Mouse (Mus musculus): ENCODE measurements around the gene Atad3a.
"Not testable (repeated sequence)": the region's sequence is repeated elsewhere in the genome, so short reads cannot be mapped to it uniquely, and the experiment has no call there.

Gene Atad3a

DNA sequence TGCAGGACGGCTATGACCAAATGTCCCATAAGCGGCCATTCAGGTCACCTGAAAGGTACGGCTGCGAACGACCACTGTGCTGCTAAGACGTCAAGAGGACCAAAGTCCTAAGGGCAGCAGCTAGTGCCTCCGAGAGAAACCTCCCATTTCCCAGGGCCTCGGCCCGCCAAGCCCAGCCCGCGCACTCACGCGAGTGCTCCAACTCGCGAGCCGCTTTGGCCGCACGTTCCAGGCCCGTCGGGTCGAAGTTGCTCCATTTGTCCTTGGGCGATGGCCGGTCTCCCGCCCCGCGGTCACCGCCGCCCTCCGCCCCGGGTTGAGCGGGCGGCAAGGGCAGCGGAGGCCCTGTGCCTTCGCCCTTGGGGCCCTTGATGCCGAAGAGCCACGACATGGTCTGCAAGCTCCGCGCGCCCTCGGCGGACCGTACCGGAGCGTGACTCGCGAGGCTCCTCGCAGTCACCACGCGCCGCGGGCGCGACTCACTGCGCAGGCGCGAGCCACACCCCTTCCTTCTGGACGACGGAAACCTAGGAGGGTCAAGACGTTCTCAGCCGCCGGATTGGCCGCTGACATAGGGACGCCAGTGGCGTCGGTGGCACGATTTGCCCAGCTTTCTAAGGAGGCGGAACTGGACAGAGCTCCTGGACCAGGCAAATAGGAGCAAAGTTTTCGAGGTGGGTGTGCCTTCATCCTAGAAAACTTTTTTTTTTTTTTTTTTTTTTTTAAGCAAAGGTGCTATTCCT is at the start of gene Atad3a:
Gene Atad3a, minus strand, starts transcription at position 481 of the 743 bp plus-strand sequence.
- peak; percentile 94 for DNase-seq (ENCODE audit: low spot score)

DNA sequence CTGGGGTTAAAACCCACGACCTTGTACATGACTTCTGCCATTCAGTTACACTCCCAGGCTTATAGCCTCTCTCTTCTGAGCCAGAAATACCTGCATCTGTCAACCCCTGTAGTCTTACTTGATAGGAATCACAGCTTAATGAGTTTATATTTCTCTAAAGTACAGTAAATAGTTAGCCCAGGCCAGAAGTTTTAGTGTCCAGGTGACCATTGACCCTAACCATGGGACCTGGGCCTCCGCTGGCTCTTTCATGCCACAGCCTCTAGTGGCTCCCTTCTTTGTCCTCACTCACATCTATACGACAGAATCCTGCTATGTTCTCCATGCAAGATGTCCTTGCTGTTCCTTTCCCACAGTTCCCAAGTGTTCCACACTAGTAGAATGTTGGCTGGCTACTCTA is 46.9 kb upstream of the Atad3a start:
- DNase-seq (ENCODE audit: low spot score) = no peak

DNA sequence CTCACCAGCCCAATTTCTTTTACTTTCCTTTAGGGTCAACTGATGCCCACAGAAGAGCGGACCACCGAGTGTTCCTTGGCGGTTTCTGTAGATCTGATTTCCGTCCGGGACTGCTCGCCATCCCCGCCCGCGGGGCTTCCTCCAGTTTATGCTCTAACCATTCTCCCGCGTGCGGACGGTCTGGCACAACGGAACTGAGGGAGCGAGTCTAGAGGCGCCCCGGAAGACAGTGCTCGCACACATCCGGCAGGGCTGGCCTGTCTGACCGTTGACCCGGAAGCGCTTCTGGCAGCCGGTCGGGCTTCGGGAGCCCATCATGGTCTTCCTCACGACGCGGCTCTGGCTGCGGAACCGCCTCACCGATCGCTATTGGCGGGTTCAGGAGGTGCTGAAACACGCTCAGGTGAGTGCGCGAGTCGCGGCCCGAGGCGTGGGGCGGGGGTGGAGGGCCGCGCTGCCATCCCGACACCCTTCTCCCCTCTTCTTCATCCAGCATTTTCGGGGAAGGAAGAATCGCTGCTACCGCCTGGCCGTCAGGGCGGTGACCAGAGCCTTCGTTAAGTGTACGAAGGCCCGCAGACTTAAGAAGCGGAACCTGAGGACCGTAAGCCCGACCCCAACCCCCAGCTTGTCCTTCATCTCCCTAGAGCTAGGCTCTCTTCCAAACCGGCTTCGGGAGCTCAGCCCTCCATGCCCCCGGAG is 42.6 kb upstream of the Atad3a start:
- DNase-seq (ENCODE audit: low spot score) = peak; percentile 95

DNA sequence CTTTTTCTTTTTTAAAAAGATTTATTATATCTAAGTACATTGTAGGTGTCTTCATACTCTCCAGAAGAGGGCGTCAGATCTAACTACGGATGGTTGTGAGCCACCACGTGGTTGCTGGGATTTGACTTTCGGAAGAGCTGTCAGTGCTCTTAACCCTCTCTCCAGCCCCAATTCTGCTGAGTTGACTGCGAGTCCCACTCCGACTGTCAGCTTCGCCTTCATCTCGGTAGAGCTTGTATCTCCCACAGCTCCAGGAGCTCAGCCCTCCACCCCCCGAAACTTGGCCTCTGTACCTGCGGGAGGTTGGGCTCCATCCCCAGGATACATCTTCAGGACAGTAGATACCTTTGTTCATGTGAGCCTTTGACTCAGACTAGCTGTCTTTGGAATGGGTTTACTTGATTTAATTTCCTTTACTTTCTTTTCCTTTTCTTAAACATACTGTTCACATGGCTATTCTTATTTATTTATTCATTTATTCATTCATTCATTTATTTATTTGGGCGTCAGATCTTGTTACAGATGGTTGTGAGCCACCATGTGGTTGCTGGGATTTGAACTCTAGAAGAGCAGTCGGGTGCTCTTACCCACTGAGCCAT is 41.9 kb upstream of the Atad3a start, which contains the start of gene Mrpl20:
Gene Mrpl20, plus strand, starts transcription at position 138 of the 599 bp plus-strand sequence.
- DNase-seq (ENCODE audit: low spot score) = peak; percentile 40

DNA sequence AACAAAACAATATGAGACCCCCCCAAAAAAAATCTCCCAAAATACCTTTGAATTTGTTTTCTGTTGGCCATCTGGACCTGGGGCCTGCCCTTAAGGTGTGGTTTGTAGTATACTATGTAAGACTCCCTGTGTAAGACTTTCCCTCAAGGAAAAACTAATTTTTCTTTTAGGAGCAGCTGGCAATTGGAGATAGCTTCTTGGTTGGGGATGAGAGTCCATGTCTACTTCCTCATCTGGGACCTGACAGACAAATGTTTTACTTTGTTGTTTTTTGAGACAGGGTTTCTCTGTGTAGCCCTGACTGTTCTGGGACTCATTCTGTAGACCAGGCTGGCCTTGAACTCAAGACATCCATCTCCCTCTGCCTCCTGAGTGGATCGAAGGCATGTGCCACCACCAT is 41.2 kb upstream of the Atad3a start:
- DNase-seq (ENCODE audit: low spot score) = no peak

DNA sequence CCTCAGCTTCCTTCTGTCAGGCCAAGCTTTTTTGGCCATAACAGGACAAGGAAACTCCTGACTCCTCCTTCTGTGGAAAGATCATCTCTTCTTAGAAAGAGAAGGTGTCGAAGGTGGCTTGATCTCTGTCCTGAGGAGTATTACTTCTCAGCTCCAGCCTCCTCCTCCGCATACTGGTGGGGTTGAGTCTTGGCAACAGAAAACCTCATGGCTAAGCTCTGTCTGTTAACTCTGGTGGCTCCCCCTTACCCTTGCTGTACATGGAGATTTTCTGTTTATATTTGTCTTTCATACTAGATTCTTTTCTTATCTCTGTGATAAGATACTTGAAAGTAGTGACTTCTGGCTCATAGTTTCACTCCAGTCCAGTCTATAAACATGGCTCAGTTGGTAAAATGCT is 32.8 kb upstream of the Atad3a start:
- DNase-seq (ENCODE audit: low spot score) = no peak

DNA sequence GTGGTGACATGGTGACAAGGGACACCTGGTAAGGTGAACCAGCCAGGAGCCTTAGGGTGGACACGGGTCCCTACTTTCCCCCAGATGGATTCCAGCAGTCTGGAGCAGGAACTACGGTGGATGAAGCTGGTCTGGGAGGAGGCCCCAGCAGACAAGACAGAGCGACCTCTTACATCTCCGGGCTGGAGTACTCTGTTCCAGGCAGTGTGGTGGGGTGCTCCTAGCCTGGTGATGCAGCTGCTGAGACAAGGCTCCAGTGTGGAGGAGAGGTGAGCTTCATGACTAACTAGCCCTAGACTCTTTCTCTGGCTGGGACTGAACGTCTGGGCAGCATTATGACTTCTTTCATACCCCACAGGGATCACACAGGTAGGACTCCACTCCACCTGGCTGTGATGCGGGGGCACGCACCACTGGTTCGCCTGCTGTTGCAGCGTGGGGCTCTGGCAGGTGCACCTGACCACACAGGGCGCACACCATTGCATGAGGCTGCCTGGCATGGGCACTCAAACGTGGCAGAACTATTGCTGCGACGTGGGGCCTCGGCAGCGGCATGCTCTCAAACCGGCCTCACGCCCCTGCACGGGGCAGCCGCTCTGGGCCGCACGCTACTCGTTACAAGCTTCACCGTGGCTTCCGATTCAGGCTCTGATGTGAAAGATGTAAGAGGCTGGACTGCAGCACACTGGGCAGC is 30.5 kb upstream of the Atad3a start:
- DNase-seq (ENCODE audit: low spot score) = no peak

DNA sequence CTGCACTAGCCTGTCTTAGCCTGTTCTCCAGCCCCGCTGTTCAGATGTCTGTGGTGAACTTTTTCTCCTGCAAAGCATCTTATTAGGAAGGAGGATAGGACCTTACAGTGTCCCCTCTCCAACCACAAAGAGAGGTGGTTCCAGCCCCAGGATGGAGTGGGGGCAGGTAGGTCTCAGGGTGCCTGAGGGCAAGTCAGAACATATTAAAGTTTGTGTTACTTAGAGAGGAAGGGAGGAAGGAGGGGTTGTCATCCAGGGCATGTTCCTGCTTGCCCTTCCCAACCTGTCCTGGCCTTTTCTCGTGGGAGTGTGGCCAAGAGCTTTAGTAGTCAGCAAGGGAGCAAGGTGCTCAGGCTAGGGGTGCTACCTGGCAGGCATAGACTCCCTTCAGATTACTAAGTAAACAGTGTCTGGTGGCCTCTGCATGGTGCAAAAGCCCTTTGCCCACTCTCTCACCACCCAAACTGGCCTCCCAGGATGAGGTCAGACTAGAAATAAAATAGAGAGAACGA is 29.8 kb upstream of the Atad3a start:
- DNase-seq (ENCODE audit: low spot score) = no peak

DNA sequence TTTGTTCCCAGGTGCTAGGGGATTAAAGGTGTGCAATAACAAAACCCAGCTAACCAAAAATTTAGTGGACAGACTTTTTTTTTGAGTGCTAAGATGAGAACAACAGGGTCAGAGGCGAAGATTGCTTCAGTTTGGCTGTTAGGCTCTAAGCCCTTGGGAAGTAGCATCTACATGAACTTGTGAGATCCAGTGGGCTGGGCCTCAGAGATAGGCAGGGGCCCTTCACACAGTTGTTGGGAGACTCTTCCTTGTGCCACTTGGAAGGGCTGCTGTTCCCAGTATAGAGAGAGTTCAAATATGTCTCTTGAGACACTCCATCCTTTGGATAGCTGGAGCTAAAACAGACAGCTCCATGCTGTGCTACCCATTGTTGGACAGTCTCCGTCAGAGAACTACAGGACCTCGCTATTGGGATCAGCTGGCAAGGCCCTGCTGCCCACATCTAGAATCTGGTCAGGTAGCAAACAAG is 29.2 kb upstream of the Atad3a start, which contains the start of gene Ankrd65:
Gene Ankrd65, plus strand, starts transcription at position 419 of the 469 bp plus-strand sequence.
- DNase-seq (ENCODE audit: low spot score) = no peak

DNA sequence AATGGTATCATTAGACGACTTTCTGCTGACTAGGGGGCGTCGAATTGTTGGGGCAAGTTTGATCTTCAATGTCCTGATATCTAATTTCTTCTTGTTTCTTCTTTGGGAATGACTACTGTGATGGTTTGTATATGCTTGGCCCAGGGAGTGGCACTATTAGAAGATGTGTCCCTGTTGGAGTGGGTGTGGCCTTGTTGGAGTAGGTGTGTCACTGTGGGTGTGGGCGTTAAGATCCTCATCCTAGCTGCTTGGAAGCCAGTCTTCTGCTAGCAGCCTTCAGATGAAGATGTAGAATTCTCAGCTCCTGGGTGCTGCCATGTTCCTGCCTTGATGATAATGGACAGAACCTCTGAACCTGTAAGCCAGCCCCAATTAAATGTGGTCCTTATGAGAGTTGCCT is 27.9 kb upstream of the Atad3a start:
- not testable (repeated sequence) for DNase-seq (ENCODE audit: low spot score)

DNA sequence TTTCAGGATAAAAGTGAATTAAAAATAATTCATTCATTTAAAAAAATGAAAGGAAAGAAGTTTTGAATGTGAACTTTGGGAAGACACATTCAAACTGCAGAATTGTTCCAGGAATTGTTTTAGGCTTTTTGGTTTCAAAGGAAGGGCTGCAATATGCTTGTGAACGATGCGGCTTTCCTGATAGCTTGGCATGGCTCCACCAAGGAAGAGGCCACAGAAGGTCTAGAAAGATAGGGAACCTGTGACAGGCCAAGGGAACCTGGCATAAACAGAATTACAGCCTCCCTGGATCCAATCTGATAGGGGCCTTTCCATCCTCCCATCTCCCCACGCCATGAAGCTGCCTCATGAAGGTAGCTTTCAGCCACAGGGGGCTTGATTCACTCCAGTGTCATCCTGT is 27.4 kb upstream of the Atad3a start:
- no peak for DNase-seq (ENCODE audit: low spot score)

DNA sequence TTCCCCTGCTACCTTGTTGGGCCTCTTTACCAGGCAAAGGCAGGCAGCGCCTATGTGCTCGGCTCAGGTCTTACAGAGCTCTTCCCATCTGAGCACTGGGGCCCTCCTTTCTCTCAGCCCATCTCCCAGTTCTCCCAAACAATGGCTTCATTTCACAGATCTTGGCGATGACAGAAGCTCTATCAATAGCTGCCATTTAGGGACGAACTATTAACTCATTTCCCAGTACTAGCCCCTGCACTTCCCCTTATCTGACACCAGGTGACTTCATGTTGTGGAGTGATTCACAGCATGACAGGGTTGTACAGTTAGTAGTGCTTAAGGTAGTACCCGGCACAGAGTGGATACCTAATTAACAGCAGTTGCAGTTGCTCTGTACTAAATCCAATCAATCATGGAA is 24.9 kb upstream of the Atad3a start, which contains the start of gene Tmem88b:
Gene Tmem88b, minus strand, starts transcription at position 56 of the 400 bp plus-strand sequence.
- DNase-seq (ENCODE audit: low spot score) = no peak

DNA sequence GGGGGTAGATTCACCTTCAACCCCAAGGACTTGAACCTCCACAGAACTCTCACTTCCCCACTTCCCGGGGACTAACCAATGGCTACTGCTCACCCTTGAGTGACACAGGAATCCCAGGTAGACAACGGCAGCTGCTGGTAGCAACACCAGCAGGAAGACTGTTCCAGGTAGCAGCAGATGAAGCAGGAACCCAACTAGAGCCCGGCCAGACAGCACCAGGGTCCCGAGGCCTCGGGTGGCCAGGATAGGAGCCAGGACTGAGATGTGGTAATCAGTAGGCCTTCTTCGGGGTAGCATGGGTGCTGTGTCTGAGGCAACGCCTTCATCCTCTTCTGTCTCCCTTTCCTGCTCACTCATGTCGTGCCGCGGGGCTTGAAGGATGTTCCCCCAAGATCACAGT is 24.4 kb upstream of the Atad3a start:
- no peak for DNase-seq (ENCODE audit: low spot score)

DNA sequence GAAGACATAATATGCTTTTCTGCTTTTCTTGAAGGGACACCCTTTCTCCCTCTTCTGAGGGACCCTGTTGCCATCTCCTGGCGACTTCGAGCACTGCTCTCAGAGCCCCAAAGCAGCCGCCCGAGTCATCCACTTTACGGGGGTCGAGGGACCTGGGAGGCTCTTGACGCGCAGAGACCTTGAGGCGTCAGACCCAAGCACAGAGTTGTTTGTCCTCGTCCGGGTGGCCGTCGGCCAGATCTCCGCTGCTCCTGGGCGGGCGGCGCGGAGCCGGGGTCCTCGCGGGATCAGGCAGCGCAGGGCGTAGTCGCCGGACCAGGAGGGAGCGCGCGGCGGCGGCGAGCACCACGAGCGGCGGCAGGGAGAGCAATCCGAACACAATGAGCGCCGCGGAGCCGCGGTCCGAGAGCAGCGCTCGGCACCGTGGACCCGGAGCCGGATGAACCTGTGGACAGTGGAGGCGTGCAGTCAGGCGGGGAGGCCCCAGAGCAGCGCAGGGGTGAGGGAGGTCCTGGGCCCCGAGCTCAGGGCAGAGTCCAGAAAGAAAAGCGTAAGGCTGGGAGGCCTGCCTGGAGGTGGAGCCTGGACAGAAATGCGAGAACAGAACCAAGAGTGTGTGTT is 23.3 kb upstream of the Atad3a start:
- DNase-seq (ENCODE audit: low spot score) = peak; percentile 56

DNA sequence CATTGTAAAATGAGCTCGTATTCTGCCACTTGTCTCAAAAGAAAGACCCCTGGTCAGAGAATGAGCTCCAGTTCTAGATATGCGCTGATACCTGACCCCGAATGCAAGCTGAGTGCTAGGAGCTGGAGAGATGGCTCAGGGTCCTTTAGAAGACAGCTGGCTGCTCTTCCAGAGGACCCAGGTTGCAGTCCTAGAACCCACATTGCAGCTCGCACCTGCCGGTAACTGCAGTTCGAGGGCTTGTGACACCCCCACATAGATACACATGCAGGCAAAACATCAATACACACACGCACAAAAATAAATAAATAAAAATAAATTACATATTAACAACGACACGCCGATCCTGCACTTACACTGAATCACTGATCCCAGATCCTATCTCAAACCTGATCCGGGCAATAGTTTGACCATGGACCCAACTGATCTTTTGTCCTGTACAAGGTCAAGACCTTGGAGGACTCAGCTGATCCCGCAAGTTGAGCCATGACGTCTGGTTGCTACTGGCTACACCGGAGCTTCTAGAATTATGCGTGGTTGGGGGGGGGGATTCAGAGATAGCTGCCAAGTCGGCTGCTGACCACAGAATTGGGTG is 22.7 kb upstream of the Atad3a start:
- no peak for DNase-seq (ENCODE audit: low spot score)

DNA sequence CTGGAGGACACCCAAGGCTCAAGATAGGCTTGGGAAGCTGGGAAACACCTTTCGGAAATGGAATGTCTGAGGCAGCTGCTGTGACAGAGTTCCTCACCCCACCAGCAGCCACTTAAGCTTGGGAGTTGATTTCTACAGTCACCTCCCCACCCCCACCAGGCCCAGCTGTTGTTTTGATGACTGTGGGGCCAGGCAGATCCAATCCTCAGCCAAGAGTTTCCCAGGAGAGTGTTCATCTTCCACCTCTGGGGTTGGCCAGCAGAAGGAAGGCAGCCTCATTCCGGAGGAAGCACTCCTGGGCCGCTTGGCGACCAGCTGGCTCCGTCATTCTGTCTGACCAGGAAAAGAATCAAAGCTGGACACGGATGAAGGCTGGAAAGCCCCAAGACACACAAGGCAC is 20.0 kb upstream of the Atad3a start:
- DNase-seq (ENCODE audit: low spot score) = no peak

DNA sequence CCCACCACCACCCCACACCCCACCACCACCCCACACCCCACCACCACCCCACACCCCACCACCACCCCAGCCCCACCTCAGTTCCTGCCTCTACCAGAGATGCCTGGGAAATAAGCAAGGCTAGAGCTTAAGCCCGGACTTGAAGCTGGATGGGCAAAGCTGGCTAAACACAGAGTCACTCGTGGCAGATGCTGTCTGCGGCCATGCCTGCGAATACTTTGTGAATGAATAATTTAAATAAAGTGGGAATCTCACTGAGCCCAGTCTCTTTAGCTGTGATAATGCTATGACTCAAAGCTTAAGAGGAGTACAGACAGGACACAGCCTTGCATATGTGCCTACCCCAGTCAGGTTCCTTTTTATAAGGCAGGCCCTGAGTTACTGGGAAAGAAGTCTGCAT is 18.6 kb upstream of the Atad3a start:
- no peak for DNase-seq (ENCODE audit: low spot score)

DNA sequence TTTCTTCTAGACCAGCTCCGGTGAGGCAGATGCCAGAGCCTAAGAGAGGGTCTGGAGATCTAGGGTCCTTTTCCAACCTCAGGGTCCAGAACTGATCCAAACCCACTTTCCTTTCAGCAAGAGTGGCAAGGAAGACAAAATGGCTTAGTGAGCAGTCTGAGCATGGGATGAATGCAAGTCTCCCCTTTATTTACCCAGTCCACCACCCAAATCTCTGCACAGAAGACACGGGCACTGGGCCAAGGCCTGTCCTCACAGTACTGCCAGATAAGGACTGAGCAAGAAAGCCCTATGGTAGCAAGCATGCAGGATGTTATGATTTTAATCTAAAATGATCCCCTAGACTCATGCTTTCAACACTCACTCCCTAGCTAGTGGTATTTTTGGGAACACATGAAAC is 16.9 kb upstream of the Atad3a start:
- DNase-seq (ENCODE audit: low spot score) = no peak

DNA sequence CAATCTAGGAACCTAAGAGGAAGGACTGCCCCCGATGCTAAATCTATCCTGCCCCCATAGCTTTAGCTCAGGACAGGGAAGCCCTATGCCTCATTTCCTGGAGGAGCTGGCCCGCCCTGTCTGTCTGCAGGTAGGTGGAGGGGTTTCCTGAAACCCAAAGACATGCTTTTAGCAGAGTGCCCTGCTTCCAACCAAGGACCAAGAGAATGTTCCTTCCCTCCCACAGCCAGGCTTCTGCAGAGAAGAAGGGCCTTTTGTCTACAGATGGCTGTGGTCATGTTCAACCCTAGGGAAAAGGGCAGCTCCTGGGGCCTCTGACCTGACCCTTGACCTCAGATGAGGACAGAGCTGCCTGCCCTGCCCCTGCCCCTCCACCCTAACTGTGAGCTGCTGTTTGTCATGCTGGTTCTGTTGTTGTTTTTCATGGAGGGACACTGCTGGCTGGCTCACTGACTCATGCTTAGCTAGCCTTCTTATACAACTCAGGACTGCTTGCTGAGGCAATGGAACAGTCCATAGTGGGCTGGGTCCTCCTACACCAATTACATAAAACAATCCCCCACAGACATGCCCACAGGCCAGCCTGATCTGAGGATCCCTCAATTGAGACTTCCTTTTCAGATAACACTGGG is 15.9 kb upstream of the Atad3a start:
- no peak for DNase-seq (ENCODE audit: low spot score)

DNA sequence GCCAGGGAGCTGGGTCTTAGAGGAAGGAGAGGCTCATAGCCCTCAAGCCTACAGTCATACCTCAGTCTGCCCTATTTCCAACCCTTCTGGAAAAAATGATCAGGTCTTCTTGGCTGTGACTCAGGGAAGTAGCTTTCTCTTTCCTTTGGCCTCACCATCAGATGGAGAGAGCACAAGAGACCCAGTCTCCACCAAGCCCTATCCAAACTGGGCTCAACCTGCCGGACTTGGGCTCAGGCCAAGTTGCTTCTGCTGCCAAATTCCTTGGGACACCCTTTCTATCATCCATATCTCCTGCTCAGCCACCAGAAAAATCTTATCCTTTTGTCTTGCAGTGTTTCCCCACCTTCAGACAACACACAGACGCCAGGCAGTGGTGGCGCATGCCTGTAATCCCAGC is 15.0 kb upstream of the Atad3a start:
- no peak for DNase-seq (ENCODE audit: low spot score)

Data from T-cell, adult 2 months (primary cell).